ENCODE assay signal across 8 mouse cellular contexts in the genomic region with DNA sequence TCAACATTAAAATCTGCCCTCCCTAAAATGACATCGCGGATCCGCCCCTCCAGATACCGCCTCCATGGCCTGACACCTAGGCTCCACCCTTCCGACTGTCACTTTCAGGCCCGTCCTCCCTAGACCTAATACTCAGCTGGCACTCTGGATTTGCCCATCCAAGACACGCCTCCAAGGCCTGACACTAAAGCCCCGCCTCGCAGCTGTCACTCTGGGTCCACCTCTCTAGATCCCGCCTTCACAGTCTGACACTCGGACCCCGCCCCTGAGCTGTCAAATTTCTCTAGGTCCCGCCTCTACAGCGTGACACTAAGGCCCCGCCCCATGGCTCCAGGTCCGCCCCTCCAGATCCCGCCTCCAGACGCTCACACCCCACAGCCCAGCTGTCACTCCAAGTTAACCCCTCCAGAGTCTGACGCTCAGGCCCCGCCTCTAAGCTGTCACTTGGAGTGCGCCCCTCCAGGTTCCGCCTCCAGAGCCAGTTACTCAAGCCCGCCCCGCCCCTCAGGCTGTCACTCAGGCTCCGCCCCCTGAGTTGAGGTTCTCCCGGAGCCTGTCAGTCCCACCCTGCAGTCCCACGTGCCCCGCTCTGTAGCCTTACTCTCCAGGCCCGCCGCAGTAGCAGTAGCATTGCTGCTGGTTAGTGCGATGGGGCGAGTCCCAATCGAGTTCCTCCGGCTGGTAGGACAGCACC. TPM values are rescaled to one million over a fixed set of nuclear protein-coding genes. Genes with fewer than 3 reads are reported as not detected.
DNase-seq lines count a peak whose midpoint lies in the region; ATAC-seq lines count a peak whose summit lies in the region.

No protein-coding gene starts in this region.

- 1% methylated on average over 34 of the region's 34 CpGs for WGBS in heart, embryonic 10.5 days
- WGBS in kidney, embryonic 15.5 days, result 1% methylated on average over 34 of the region's 34 CpGs

- H3K9me3 ChIP-seq in heart, embryonic 10.5 days, result no peaks in the 10 kb centered on the region
- H3K9me3 ChIP-seq in kidney, embryonic 15.5 days (replicated peaks), result no peaks in the 10 kb centered on the region

- peak; percentile 98 to 99 for DNase-seq in B cell, adult 2 months
- peak; percentile 99 for DNase-seq in brain, adult 2 months (ENCODE audit: low read depth, low spot score)
- peak; percentile 100 for DNase-seq in heart, embryonic 10.5 days (ENCODE audit: low spot score)
- DNase-seq in liver, result peak; percentile 100
- peak; percentile 98 to 99 for DNase-seq in spleen, postnatal 4 days (ENCODE audit: low spot score in 2 of 2)

- peaks cover 35% of the 10 kb centered on the region for H3K4me1 ChIP-seq in heart, embryonic 10.5 days
- H3K4me1 ChIP-seq in kidney, embryonic 15.5 days, result peaks cover 19% of the 10 kb centered on the region

- H3K4me2 ChIP-seq in kidney, embryonic 15.5 days, result peak overlapping the region; percentile 73

- peak; percentile 88 for ATAC-seq in erythroblast, adult 5-6 weeks (replicated peaks; ENCODE audit: low FRiP score, poor library complexity, severe bottlenecking)
- peak; percentile 95 for ATAC-seq in kidney, embryonic 15.5 days (replicated peaks; ENCODE audit: low FRiP score)
- peak; percentile 87 for ATAC-seq in monocyte, adult 5-6 weeks (replicated peaks; ENCODE audit: insufficient number of reproducible peaks, low FRiP score, low TSS enrichment, poor library complexity, severe bottlenecking)

- 0 out of 2 replicates have a peak overlapping the region, but pooled peaks have one; percentile 33 for H3K9ac ChIP-seq in kidney, embryonic 15.5 days

- H3K36me3 ChIP-seq in heart, embryonic 10.5 days, result 0 out of 2 replicates have a peak, but pooled peaks cover 3% of the 10 kb centered on the region
- peaks cover 38% of the 10 kb centered on the region for H3K36me3 ChIP-seq in kidney, embryonic 15.5 days

- H3K4me3 ChIP-seq in heart, embryonic 10.5 days, result peak overlapping the region; percentile 50
- peak overlapping the region; percentile 41 for H3K4me3 ChIP-seq in kidney, embryonic 15.5 days (replicated peaks)

- H3K27ac ChIP-seq in heart, embryonic 10.5 days, result peak overlapping the region; percentile 64; the same call in 1 of the 2 replicates
- peak overlapping the region; percentile 66 for H3K27ac ChIP-seq in kidney, embryonic 15.5 days

- peaks cover 21% of the 10 kb centered on the region; the same call in 1 of the 2 replicates for H3K27me3 ChIP-seq in heart, embryonic 10.5 days (ENCODE audit: insufficient read depth, poor library complexity, severe bottlenecking)
- no peaks in the 10 kb centered on the region for H3K27me3 ChIP-seq in kidney, embryonic 15.5 days

RNA-seq across cellular contexts. Expression of gene Phf19, which starts 8.8 kb away (rescaled TPM):
- 1.7 and 1.9 TPM in 2 replicates for total RNA-seq in erythroblast, adult 5-6 weeks (2015; ENCODE audit: low replicate concordance)
- total RNA-seq in erythroblast, adult 5-6 weeks (2017; ENCODE audit: low replicate concordance), result 0.42 and 1.9 TPM in 2 replicates
- 3.1 and 3.9 TPM in 2 replicates for polyA plus RNA-seq in heart, embryonic 10.5 days (2016; fragmentation: Nextera tagmentation; extraction: Ambion mirVana)
- 24.6 and 26.3 TPM in 2 replicates for polyA plus RNA-seq in kidney, embryonic 15.5 days (2015; fragmentation: Nextera tagmentation; extraction: Ambion mirVana)
- total RNA-seq in monocyte, adult 5-6 weeks (2017), result 1.1 to 5.3 TPM (median 1.4 TPM) in 3 replicates

RNA-seq across cellular contexts. Expression of gene Psmd5, which starts 30.2 kb away (rescaled TPM):
- total RNA-seq in erythroblast, adult 5-6 weeks (2015; ENCODE audit: low replicate concordance), result 18.0 and 64.0 TPM in 2 replicates
- total RNA-seq in erythroblast, adult 5-6 weeks (2017; ENCODE audit: low replicate concordance), result 11.8 and 25.0 TPM in 2 replicates
- polyA plus RNA-seq in heart, embryonic 10.5 days (2016; fragmentation: Nextera tagmentation; extraction: Ambion mirVana), result 77.5 and 96.6 TPM in 2 replicates
- 116 and 128 TPM in 2 replicates for polyA plus RNA-seq in kidney, embryonic 15.5 days (2015; fragmentation: Nextera tagmentation; extraction: Ambion mirVana)
- total RNA-seq in monocyte, adult 5-6 weeks (2017), result 18.7 to 33.4 TPM (median 20.4 TPM) in 3 replicates

RNA-seq across cellular contexts. Expression of gene Cutal, which starts 30.8 kb away (rescaled TPM):
- total RNA-seq in erythroblast, adult 5-6 weeks (2015; ENCODE audit: low replicate concordance), result not detected in 2 replicates
- total RNA-seq in erythroblast, adult 5-6 weeks (2017; ENCODE audit: low replicate concordance), result not detected in 2 replicates
- 0.31 TPM in 1 of 2 replicates, not detected in the other for polyA plus RNA-seq in heart, embryonic 10.5 days (2016; fragmentation: Nextera tagmentation; extraction: Ambion mirVana)
- 10.1 and 10.9 TPM in 2 replicates for polyA plus RNA-seq in kidney, embryonic 15.5 days (2015; fragmentation: Nextera tagmentation; extraction: Ambion mirVana)
- total RNA-seq in monocyte, adult 5-6 weeks (2017), result not detected in 3 replicates

RNA-seq across cellular contexts. Expression of gene Traf1, which starts 56.6 kb away (rescaled TPM):
- 0.63 TPM in 1 of 2 replicates, not detected in the other for total RNA-seq in erythroblast, adult 5-6 weeks (2015; ENCODE audit: low replicate concordance)
- total RNA-seq in erythroblast, adult 5-6 weeks (2017; ENCODE audit: low replicate concordance), result 0.43 TPM in 1 of 2 replicates, not detected in the other
- polyA plus RNA-seq in heart, embryonic 10.5 days (2016; fragmentation: Nextera tagmentation; extraction: Ambion mirVana), result 0.78 and 0.85 TPM in 2 replicates
- polyA plus RNA-seq in kidney, embryonic 15.5 days (2015; fragmentation: Nextera tagmentation; extraction: Ambion mirVana), result 23.2 and 25.4 TPM in 2 replicates
- 94.2 to 168 TPM (median 96.5 TPM) in 3 replicates for total RNA-seq in monocyte, adult 5-6 weeks (2017)

Comparison
In these comparisons a context has a peak if more than half of its experiments do, and no peak if none do; other contexts are left out.
1. Peak in every context shown above with its lines: DNase-seq, ATAC-seq, H3K4me3 ChIP-seq and H3K27ac ChIP-seq.